Mouse (Mus musculus) stomach, embryonic 16.5 days (tissue): Measurements from ENCODE around the gene Socs7. TPM values are rescaled to one million over a fixed set of nuclear protein-coding genes. Genes with fewer than 3 reads are reported as not detected.

Experiments used
- ATAC-seq: fragments of 200-750 bp; cut with Nextera tagmentation; 2 replicates; pipeline ENCODE4 v1.8.0; 2017; ENCODE audit warnings: moderate number of reproducible peaks, moderate TSS enrichment; ENCODE audit not compliant: insufficient read depth, low FRiP score
- H3K27ac ChIP-seq: fragments of 300-500 bp; sonication (generic); 2 replicates; pipeline ENCODE4 v1.5.1; 2014; ENCODE audit warnings: low read length
- H3K27me3 ChIP-seq: fragments of 300-500 bp; sonication (generic); 2 replicates; pipeline ENCODE4 v1.6.1; 2014; ENCODE audit warnings: low read length, control low read depth, mixed read lengths; ENCODE audit not compliant: control insufficient read depth, insufficient read depth
- H3K36me3 ChIP-seq: fragments of 300-500 bp; sonication (generic); 2 replicates; pipeline ENCODE4 v1.6.1; 2014; ENCODE audit warnings: low read length; ENCODE audit not compliant: control insufficient read depth, insufficient read depth
- H3K4me1 ChIP-seq: fragments of 300-500 bp; sonication (generic); 2 replicates; pipeline ENCODE4 v1.6.1; 2014; ENCODE audit warnings: low read length, control low read depth, mixed read lengths; ENCODE audit not compliant: control insufficient read depth, insufficient read depth
- H3K4me2 ChIP-seq: fragments of 300-500 bp; sonication (generic); 2 replicates; pipeline ENCODE4 v1.6.1; 2014; ENCODE audit warnings: low read depth, low read length, mixed read lengths
- H3K4me3 ChIP-seq: fragments of 300-500 bp; sonication (generic); replicated peaks from 2 replicates; pipeline ENCODE4 v1.5.1; 2014; ENCODE audit warnings: mild to moderate bottlenecking, low read length
- H3K9ac ChIP-seq: fragments of 300-500 bp; sonication (generic); 2 replicates; pipeline ENCODE4 v1.6.1; 2014; ENCODE audit warnings: low read length
- H3K9me3 ChIP-seq: fragments of 300-500 bp; sonication (generic); replicated peaks from 2 replicates; pipeline ENCODE4 v1.6.1; 2016; ENCODE audit warnings: low read length, control low read depth; ENCODE audit not compliant: control insufficient read depth
- WGBS: fragments of 180-500 bp; shearing (Covaris S2); extraction: QIAGEN DNeasy Blood & Tissue Kit; methylation state at CpG from one replicate; pipeline ENCODE4 v1.1.7; 2014; 5-methylcytosine and 5-hydroxymethylcytosine counted together
- polyA plus RNA-seq: library from polyadenylated mRNA; unstranded; fragments of >200 nt; fragmentation: Nextera tagmentation; extraction: Ambion mirVana; gene quantifications from 2 replicates; pipeline ENCODE4 v1.2.1, GENCODE M21; 2015

The Socs7 gene
- polyA plus RNA-seq, 1 experiment from 2014 or later, result 3.4 TPM

GRCm38 (mm10) chr11:97328148-97328547 is 34.2 kb upstream of the Socs7 start:
- Histone ChIP-seq H3K9ac (no peak overlapping the region), H3K9me3 (no peaks in the 10 kb centered on the region), H3K36me3 (peaks cover 31% of the 10 kb centered on the region), H3K4me1 (0 out of 2 replicates have a peak, but pooled peaks cover 2% of the 10 kb centered on the region), H3K4me3 (no peak overlapping the region), H3K4me2 (no peak overlapping the region), H3K27ac (no peak overlapping the region), H3K27me3 (no peaks in the 10 kb centered on the region)
- ATAC-seq, result 0 out of 2 replicates have a peak, but pooled peaks have one; percentile 37
- 18% methylated on average over 9 of the region's 9 CpGs for WGBS

- Histone ChIP-seq H3K27me3 (no peaks in the 10 kb centered on the region), H3K27ac (no peak overlapping the region), H3K9me3 (no peaks in the 10 kb centered on the region), H3K9ac (no peak overlapping the region), H3K4me1 (0 out of 2 replicates have a peak, but pooled peaks cover 4% of the 10 kb centered on the region), H3K4me2 (no peak overlapping the region), H3K36me3 (peaks cover 25% of the 10 kb centered on the region; the same call in 1 of the 2 replicates), H3K4me3 (no peak overlapping the region)
- WGBS, result 97% methylated on average over 1 of the region's 1 CpGs
- no peak for ATAC-seq
Measured at GRCm38 (mm10) chr11:97330315-97330714, 32.0 kb upstream of the Socs7 start.

GRCm38 (mm10) chr11:97331231-97332190 is 30.8 kb upstream of the Socs7 start:
- no peak for ATAC-seq
- Histone ChIP-seq H3K9me3 (no peaks in the 10 kb centered on the region), H3K36me3 (peaks cover 19% of the 10 kb centered on the region; the same call in 1 of the 2 replicates), H3K4me2 (no peak overlapping the region), H3K9ac (no peak overlapping the region), H3K27me3 (no peaks in the 10 kb centered on the region), H3K27ac (no peak overlapping the region), H3K4me3 (no peak overlapping the region), H3K4me1 (peaks cover 8% of the 10 kb centered on the region; the same call in 1 of the 2 replicates)
- 80% methylated on average over 12 of the region's 12 CpGs for WGBS

GRCm38 (mm10) chr11:97333044-97333443 is 29.3 kb upstream of the Socs7 start:
- no peak for ATAC-seq

GRCm38 (mm10) chr11:97333896-97334295 is 28.5 kb upstream of the Socs7 start:
- Histone ChIP-seq H3K4me1 (peaks cover 18% of the 10 kb centered on the region; the same call in 1 of the 2 replicates), H3K9ac (no peak overlapping the region), H3K36me3 (peaks cover 8% of the 10 kb centered on the region; the same call in 1 of the 2 replicates), H3K4me3 (no peak overlapping the region), H3K27me3 (no peaks in the 10 kb centered on the region), H3K27ac (no peak overlapping the region), H3K9me3 (no peaks in the 10 kb centered on the region), H3K4me2 (no peak overlapping the region)
- 32% methylated on average over 1 of the region's 1 CpGs for WGBS
- no peak for ATAC-seq

More at GRCm38 (mm10) chr11:97333044-97333443, 29.3 kb upstream of the Socs7 start:
- H3K9ac ChIP-seq, result no peak overlapping the region
- no peak overlapping the region for H3K4me3 ChIP-seq
- H3K4me2 ChIP-seq, result no peak overlapping the region
- peaks cover 10% of the 10 kb centered on the region; the same call in 1 of the 2 replicates for H3K4me1 ChIP-seq
- no peaks in the 10 kb centered on the region for H3K27me3 ChIP-seq
- H3K36me3 ChIP-seq, result peaks cover 10% of the 10 kb centered on the region; the same call in 1 of the 2 replicates
- no peaks in the 10 kb centered on the region for H3K9me3 ChIP-seq
- whole genome bisulfite sequencing, result 41% methylated on average over 9 of the region's 9 CpGs
- H3K27ac ChIP-seq, result no peak overlapping the region

- no peaks in the 10 kb centered on the region for H3K27me3 ChIP-seq
- H3K4me3 ChIP-seq, result no peak overlapping the region
- 72% methylated on average over 9 of the region's 9 CpGs for WGBS
- H3K27ac ChIP-seq, result no peak overlapping the region
- H3K4me1 ChIP-seq, result peaks cover 21% of the 10 kb centered on the region; the same call in 1 of the 2 replicates
- 0 out of 2 replicates have a peak, but pooled peaks cover 3% of the 10 kb centered on the region for H3K36me3 ChIP-seq
- H3K4me2 ChIP-seq, result no peak overlapping the region
- no peak for ATAC-seq
- H3K9ac ChIP-seq, result no peak overlapping the region
- no peaks in the 10 kb centered on the region for H3K9me3 ChIP-seq
Measured at GRCm38 (mm10) chr11:97334400-97334799, 28.0 kb upstream of the Socs7 start.

GRCm38 (mm10) chr11:97336238-97336637 is 26.1 kb upstream of the Socs7 start:
- H3K9me3 ChIP-seq, result no peaks in the 10 kb centered on the region
- no peak overlapping the region for H3K27ac ChIP-seq
- H3K4me1 ChIP-seq, result peaks cover 21% of the 10 kb centered on the region; the same call in 1 of the 2 replicates
- no peak overlapping the region for H3K9ac ChIP-seq
- H3K27me3 ChIP-seq, result no peaks in the 10 kb centered on the region
- H3K4me2 ChIP-seq, result no peak overlapping the region
- ATAC-seq, result no peak
- H3K36me3 ChIP-seq, result no peaks in the 10 kb centered on the region
- H3K4me3 ChIP-seq, result no peak overlapping the region
- 49% methylated on average over 6 of the region's 6 CpGs for WGBS

GRCm38 (mm10) chr11:97336751-97337345 is 25.5 kb upstream of the Socs7 start:
- no peaks in the 10 kb centered on the region for H3K36me3 ChIP-seq
- no peak for ATAC-seq
- H3K27me3 ChIP-seq, result no peaks in the 10 kb centered on the region
- H3K9ac ChIP-seq, result no peak overlapping the region
- H3K4me2 ChIP-seq, result no peak overlapping the region
- 63% methylated on average over 14 of the region's 14 CpGs for WGBS
- no peak overlapping the region for H3K27ac ChIP-seq
- H3K9me3 ChIP-seq, result no peaks in the 10 kb centered on the region
- H3K4me1 ChIP-seq, result peaks cover 21% of the 10 kb centered on the region; the same call in 1 of the 2 replicates
- no peak overlapping the region for H3K4me3 ChIP-seq

GRCm38 (mm10) chr11:97337363-97337762 is 25.0 kb upstream of the Socs7 start:
- WGBS, result 78% methylated on average over 12 of the region's 12 CpGs
- ATAC-seq, result no peak

More at GRCm38 (mm10) chr11:97337363-97337762, 25.0 kb upstream of the Socs7 start:
- H3K27ac ChIP-seq, result no peak overlapping the region
- no peak overlapping the region for H3K4me2 ChIP-seq
- no peaks in the 10 kb centered on the region for H3K36me3 ChIP-seq
- H3K4me3 ChIP-seq, result no peak overlapping the region
- H3K27me3 ChIP-seq, result no peaks in the 10 kb centered on the region
- H3K4me1 ChIP-seq, result peaks cover 21% of the 10 kb centered on the region; the same call in 1 of the 2 replicates
- H3K9ac ChIP-seq, result no peak overlapping the region
- no peaks in the 10 kb centered on the region for H3K9me3 ChIP-seq
